Mouse (Mus musculus) lung, adult 2 months (tissue): ENCODE data around the gene Ugt1a10.

ENCODE experiments used
- CTCF ChIP-seq: fragments of 200-500 bp; IDR thresholded peaks from 2 replicates; pipeline ENCODE4 v1.5.1; 2011; ENCODE audit warnings: mild to moderate bottlenecking, low read length, control low read depth; ENCODE audit not compliant: insufficient read depth
- POLR2A ChIP-seq: fragments of 200-500 bp; IDR thresholded peaks from 2 replicates; pipeline ENCODE4 v1.6.1; 2011; ENCODE audit warnings: low read depth, mild to moderate bottlenecking, control low read depth, low read length, borderline replicate concordance; ENCODE audit errors: extremely low read depth

- no peak for TF ChIP-seq POLR2A
- TF ChIP-seq CTCF: no peak
Observed at GRCm38 (mm10) chr1:88264237-88264868, 209.2 kb downstream of the Ugt1a10 start.
